Mouse (Mus musculus): ENCODE data around the gene Col16a1. TPM values are rescaled to one million over a fixed set of nuclear protein-coding genes. Genes with fewer than 3 reads are reported as not detected.

Gene Col16a1
- polyA plus RNA-seq, 1 experiment: 44.3 TPM

DNA sequence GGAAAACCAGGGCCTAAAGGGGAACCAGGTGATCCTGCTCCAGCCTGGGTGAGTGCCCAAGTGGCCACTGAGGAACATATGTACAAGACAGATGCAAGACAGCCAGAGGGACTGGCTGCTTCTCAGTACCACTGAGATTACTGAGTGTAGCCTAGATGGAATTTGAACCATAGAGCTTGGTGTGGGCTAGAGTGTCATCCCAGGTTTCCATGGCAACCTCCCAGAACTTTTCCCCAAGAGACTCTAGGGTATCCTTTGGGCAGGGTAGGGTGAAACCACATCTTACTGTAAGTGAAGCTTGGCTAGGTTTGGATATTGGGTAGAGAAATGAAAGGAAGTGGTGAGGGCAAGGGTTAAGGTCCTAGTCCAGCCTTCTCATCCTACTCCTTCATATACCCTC, 13.3 kb downstream of the Col16a1 start:
- H3K4me1 ChIP-seq (ENCODE audit: control insufficient read depth, insufficient read depth, low read length): peaks cover 6% of the 10 kb centered on the region
- TF ChIP-seq CTCF (IDR thresholded peaks at IDR 0.05; ENCODE audit: borderline replicate concordance, insufficient read depth, low read depth, low read length): no peak
- no peak for TF ChIP-seq POLR2A (IDR thresholded peaks at IDR 0.05; ENCODE audit: borderline replicate concordance, insufficient read depth, low read length)
- DNase-seq: no peak

DNA sequence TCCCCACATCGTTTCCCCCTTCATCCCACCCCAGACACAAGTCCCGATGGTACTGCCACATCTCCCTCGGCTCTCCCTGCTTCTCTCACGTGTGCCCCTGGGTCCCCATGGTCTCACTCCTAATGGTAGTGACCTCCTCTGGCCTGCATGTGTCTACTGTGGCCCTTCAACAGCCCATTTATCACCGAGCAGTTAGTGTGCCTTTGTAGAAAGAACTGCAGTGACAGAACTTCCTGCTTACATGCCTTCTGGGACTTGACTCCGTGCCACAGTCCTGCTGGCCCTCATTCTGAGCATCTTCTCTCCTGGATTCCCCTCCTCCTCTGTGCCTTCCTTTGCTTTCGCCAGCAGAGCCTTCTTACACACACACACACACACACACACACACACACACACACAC, 15.6 kb downstream of the Col16a1 start:
- TF ChIP-seq CTCF (IDR thresholded peaks at IDR 0.05; ENCODE audit: borderline replicate concordance, insufficient read depth, low read depth, low read length) (no peak), POLR2A (IDR thresholded peaks at IDR 0.05; ENCODE audit: borderline replicate concordance, insufficient read depth, low read length) (no peak)
- Histone ChIP-seq H3K4me1 (ENCODE audit: control insufficient read depth, insufficient read depth, low read length) (peaks cover 6% of the 10 kb centered on the region), H3K4me3 (replicated peaks; ENCODE audit: insufficient read depth, low read depth, low read length) (no peak overlapping the region), H3K27me3 (ENCODE audit: control insufficient read depth, insufficient read depth, low read length) (no peaks in the 10 kb centered on the region), H3K27ac (ENCODE audit: insufficient read depth, low read length) (no peak overlapping the region)
- DNase-seq: no peak
- 56% methylated on average over 7 of the region's 7 CpGs for WGBS

More for the DNA sequence above, 13.3 kb downstream of the Col16a1 start:
- Histone ChIP-seq H3K4me3 (replicated peaks; ENCODE audit: insufficient read depth, low read depth, low read length) (no peak overlapping the region), H3K27me3 (ENCODE audit: control insufficient read depth, insufficient read depth, low read length) (no peaks in the 10 kb centered on the region), H3K27ac (ENCODE audit: insufficient read depth, low read length) (no peak overlapping the region)

DNA sequence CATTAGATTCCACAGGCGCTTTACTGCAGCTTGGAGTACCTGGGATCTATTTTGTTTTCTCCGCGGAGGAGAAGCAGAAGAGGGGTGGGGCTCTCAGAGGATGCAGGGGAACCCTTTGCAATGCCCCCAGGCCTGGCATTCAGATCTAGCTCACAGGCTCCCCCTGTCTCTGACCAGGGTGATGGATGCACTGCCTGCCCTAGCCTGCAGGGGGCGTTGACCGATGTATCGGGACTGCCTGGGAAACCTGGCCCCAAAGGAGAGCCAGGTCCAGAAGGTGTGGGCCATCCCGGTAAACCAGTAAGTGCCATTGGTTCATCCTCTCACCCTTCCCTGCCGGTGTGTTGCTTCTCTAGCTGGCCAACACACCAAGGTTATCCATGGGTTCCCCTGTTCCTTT, 19.2 kb downstream of the Col16a1 start:
- WGBS: 27% methylated on average over 8 of the region's 8 CpGs
- no peak overlapping the region for H3K4me3 ChIP-seq (replicated peaks; ENCODE audit: insufficient read depth, low read depth, low read length)
- no peak for TF ChIP-seq POLR2A (IDR thresholded peaks at IDR 0.05; ENCODE audit: borderline replicate concordance, insufficient read depth, low read length)
- peak; percentile 65 for TF ChIP-seq CTCF (IDR thresholded peaks at IDR 0.05; ENCODE audit: borderline replicate concordance, insufficient read depth, low read depth, low read length)

DNA sequence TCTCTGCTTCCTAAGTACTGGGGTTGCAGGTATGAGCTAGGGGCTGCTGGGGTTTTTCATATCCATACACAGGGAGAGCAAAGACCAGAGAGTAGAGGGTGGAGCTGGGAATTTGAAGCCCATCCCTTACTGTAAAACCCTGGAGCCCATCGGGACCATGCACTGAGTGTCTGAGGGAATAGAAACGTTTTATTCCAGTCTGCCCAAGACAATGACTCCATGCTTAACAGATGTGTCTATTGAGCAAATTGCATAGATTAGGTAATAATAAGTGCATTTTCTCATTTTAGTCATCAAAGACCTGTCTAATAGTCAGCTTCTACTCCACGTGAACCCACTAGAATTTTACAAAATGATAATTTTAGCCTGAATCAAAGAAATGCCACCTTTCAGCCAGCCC, 22.9 kb downstream of the Col16a1 start:
- no peak overlapping the region for H3K4me3 ChIP-seq (replicated peaks; ENCODE audit: insufficient read depth, low read depth, low read length)
- DNase-seq: no peak
- no peak overlapping the region for H3K27ac ChIP-seq (ENCODE audit: insufficient read depth, low read length)
- no peaks in the 10 kb centered on the region for H3K27me3 ChIP-seq (ENCODE audit: control insufficient read depth, insufficient read depth, low read length)
- no peak for TF ChIP-seq CTCF (IDR thresholded peaks at IDR 0.05; ENCODE audit: borderline replicate concordance, insufficient read depth, low read depth, low read length)
- 80% methylated on average over 3 of the region's 3 CpGs for WGBS
- H3K4me1 ChIP-seq (ENCODE audit: control insufficient read depth, insufficient read depth, low read length): peaks cover 12% of the 10 kb centered on the region

More for the DNA sequence above, 19.2 kb downstream of the Col16a1 start:
- peaks cover 6% of the 10 kb centered on the region for H3K4me1 ChIP-seq (ENCODE audit: control insufficient read depth, insufficient read depth, low read length)
- H3K27ac ChIP-seq (ENCODE audit: insufficient read depth, low read length): no peak overlapping the region
- DNase-seq: peak in 1 of 2 experiments; percentile 53
- no peaks in the 10 kb centered on the region for H3K27me3 ChIP-seq (ENCODE audit: control insufficient read depth, insufficient read depth, low read length)

DNA sequence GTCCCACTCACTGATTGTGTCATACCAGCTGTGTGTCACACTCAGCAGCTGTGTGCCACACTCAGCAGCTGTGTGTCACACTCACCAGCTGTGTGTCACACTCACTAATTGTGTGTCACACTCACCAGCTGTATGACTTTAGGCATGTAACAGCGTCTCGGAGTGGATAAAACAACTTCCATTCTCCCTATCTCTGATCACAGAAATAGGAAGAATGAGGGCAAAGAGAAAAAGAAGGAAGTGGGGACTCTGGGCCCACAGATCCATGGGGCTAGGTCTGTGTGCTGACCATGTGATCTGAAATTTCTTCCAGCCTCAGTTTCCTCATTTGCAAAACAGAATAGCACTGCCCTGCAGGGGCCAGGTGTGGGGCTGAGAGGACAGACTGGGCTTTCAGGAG, 24.1 kb downstream of the Col16a1 start:
- H3K27me3 ChIP-seq (ENCODE audit: control insufficient read depth, insufficient read depth, low read length): no peaks in the 10 kb centered on the region
- no peak for TF ChIP-seq POLR2A (IDR thresholded peaks at IDR 0.05; ENCODE audit: borderline replicate concordance, insufficient read depth, low read length)
- no peak for TF ChIP-seq CTCF (IDR thresholded peaks at IDR 0.05; ENCODE audit: borderline replicate concordance, insufficient read depth, low read depth, low read length)
- H3K4me3 ChIP-seq (replicated peaks; ENCODE audit: insufficient read depth, low read depth, low read length): no peak overlapping the region
- H3K4me1 ChIP-seq (ENCODE audit: control insufficient read depth, insufficient read depth, low read length): peaks cover 24% of the 10 kb centered on the region
- DNase-seq: no peak
- 96% methylated on average over 2 of the region's 2 CpGs for WGBS
- no peak overlapping the region for H3K27ac ChIP-seq (ENCODE audit: insufficient read depth, low read length)

DNA sequence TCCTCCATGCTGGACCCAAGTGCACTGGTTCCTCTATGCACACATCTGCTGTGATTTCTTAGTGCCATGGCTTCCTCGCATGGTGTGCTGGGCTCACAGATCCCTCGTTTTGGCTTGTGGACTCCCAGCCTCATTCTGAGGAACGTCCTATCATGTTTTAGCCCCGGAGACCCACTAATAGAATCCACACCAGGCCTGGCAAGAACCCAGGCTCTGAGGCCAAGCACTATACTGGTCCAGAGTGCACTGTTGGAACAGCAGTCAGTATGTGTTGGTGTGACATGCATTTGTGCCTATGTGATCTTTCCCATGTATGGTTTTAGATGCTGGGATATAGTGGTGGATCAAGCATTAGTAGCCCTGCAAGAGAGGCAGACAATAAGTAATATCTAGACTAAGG, 25.7 kb downstream of the Col16a1 start:
- Histone ChIP-seq H3K4me1 (ENCODE audit: control insufficient read depth, insufficient read depth, low read length) (peaks cover 40% of the 10 kb centered on the region), H3K27me3 (ENCODE audit: control insufficient read depth, insufficient read depth, low read length) (no peaks in the 10 kb centered on the region), H3K27ac (ENCODE audit: insufficient read depth, low read length) (no peak overlapping the region), H3K4me3 (replicated peaks; ENCODE audit: insufficient read depth, low read depth, low read length) (no peak overlapping the region)
- no peak for TF ChIP-seq POLR2A (IDR thresholded peaks at IDR 0.05; ENCODE audit: borderline replicate concordance, insufficient read depth, low read length)
- TF ChIP-seq CTCF (IDR thresholded peaks at IDR 0.05; ENCODE audit: borderline replicate concordance, insufficient read depth, low read depth, low read length): no peak
- 84% methylated on average over 4 of the region's 4 CpGs for WGBS
- DNase-seq: no peak

DNA sequence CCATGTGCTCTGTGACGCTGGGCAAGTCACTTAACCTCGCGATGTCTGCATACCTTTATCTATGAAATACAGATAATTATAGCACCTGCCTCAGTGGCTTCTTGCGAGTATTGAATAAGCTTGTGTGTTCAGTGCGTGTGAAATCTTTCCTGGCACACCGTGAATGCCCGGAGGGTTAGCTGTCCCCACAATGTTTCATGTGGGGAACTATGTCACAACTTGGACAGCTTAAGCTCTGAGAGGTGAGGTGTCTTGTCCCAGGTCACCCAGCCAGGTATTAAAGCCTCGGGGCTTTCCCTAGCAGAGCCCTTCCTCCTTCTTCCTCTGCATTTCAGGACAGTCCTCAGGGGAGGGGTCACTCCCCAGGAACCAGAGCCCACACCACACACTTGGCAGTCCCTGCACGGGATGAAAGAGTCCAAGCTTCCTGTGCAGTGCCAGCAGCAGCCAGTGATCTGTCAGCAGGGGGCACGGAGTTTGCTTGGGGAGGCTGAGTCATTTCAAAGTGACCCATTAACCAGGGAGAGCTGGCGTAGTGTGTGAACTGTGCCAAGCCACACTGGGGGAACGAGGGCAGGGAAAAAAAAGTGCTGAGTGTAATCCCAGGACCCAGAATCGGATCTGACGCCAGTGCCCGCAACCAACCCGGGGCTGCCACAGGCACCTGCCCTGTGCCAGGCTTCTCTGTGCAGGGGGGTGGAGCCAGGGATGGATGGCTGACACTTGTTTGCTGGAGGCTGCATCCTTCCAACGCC, 27.3 kb downstream of the Col16a1 start:
- 31% methylated on average over 17 of the region's 17 CpGs for WGBS
- H3K4me1 ChIP-seq (ENCODE audit: control insufficient read depth, insufficient read depth, low read length): peaks cover 55% of the 10 kb centered on the region

DNA sequence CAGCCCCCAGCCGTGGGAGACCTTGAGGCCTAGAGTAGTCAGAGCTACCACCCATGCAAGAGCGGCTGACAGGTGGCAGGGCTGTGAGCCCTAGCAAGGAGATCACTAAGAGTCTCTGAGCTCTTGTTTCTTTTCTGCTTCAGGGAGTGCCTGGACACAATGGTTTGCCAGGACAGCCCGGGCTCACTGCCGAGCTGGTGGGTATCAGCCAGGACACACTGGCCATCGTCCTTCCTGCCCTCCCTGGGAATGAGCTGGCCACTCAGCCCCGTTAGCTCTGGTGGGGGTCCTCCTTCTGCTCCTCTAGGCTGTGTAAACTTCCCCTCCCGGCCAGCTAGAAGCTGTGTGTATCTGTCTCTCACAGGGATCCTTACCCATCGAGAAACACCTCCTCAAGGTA, 29.2 kb downstream of the Col16a1 start:
- Histone ChIP-seq H3K27ac (ENCODE audit: insufficient read depth, low read length) (no peak overlapping the region), H3K4me3 (replicated peaks; ENCODE audit: insufficient read depth, low read depth, low read length) (no peak overlapping the region), H3K27me3 (ENCODE audit: control insufficient read depth, insufficient read depth, low read length) (no peaks in the 10 kb centered on the region), H3K4me1 (ENCODE audit: control insufficient read depth, insufficient read depth, low read length) (peaks cover 70% of the 10 kb centered on the region)
- WGBS: 15% methylated on average over 8 of the region's 8 CpGs
- TF ChIP-seq CTCF (IDR thresholded peaks at IDR 0.05; ENCODE audit: borderline replicate concordance, insufficient read depth, low read depth, low read length) (no peak), POLR2A (IDR thresholded peaks at IDR 0.05; ENCODE audit: borderline replicate concordance, insufficient read depth, low read length) (no peak)
- peak; percentile 80 to 83 for DNase-seq

More for the DNA sequence above, 27.3 kb downstream of the Col16a1 start:
- TF ChIP-seq POLR2A (IDR thresholded peaks at IDR 0.05; ENCODE audit: borderline replicate concordance, insufficient read depth, low read length) (no peak), CTCF (IDR thresholded peaks at IDR 0.05; ENCODE audit: borderline replicate concordance, insufficient read depth, low read depth, low read length) (no peak)
- Histone ChIP-seq H3K27me3 (ENCODE audit: control insufficient read depth, insufficient read depth, low read length) (no peaks in the 10 kb centered on the region), H3K4me3 (replicated peaks; ENCODE audit: insufficient read depth, low read depth, low read length) (no peak overlapping the region), H3K27ac (ENCODE audit: insufficient read depth, low read length) (no peak overlapping the region)
- DNase-seq: peak; percentile 57 to 72

All from cerebellum, adult 2 months (tissue).